Mouse (Mus musculus): Measurements from ENCODE around the gene Erc1. TPM values are rescaled to one million over a fixed set of nuclear protein-coding genes. Genes with fewer than 3 reads are reported as not detected.
"Not testable (repeated sequence)": the region's sequence is repeated elsewhere in the genome, so short reads cannot be mapped to it uniquely, and the experiment has no call there.

Gene Erc1
- polyA plus RNA-seq, 1 experiment from 2014 or later, result 65.3 TPM

- Histone ChIP-seq H3K36me3 (ENCODE audit: control insufficient read depth, insufficient read depth, low read length) (peaks cover 7% of the 10 kb centered on the region), H3K4me1 (ENCODE audit: control insufficient read depth, insufficient read depth, low read length) (0 out of 2 replicates have a peak, but pooled peaks cover 5% of the 10 kb centered on the region), H3K27ac (replicated peaks; ENCODE audit: low read depth, low read length) (no peak overlapping the region), H3K4me2 (ENCODE audit: low read length) (no peak overlapping the region), H3K9ac (replicated peaks; ENCODE audit: low read length) (no peak overlapping the region), H3K27me3 (ENCODE audit: control insufficient read depth, insufficient read depth, low read length) (no peaks in the 10 kb centered on the region), H3K9me3 (ENCODE audit: control insufficient read depth, low read length) (no peaks in the 10 kb centered on the region), H3K4me3 (replicated peaks; ENCODE audit: low read depth, low read length) (no peak overlapping the region)
- no peak for ATAC-seq (ENCODE audit: low FRiP score, low TSS enrichment)
- DNase-seq, result no peak
- 96% methylated on average over 1 of the region's 1 CpGs for WGBS
These were observed 26.8 kb downstream of the Erc1 start for GRCm38 (mm10) chr6:119821158-119821557.

- H3K27ac ChIP-seq (replicated peaks; ENCODE audit: low read depth, low read length), result no peak overlapping the region
These were observed 29.4 kb downstream of the Erc1 start for GRCm38 (mm10) chr6:119818541-119818940.

GRCm38 (mm10) chr6:119815426-119815825 is 32.5 kb downstream of the Erc1 start:
- H3K27me3 ChIP-seq (ENCODE audit: control insufficient read depth, insufficient read depth, low read length), result no peaks in the 10 kb centered on the region
- no peak overlapping the region for H3K27ac ChIP-seq (replicated peaks; ENCODE audit: low read depth, low read length)
- no peak for ATAC-seq (ENCODE audit: low FRiP score, low TSS enrichment)
- H3K4me2 ChIP-seq (ENCODE audit: low read length), result no peak overlapping the region
- H3K4me3 ChIP-seq (replicated peaks; ENCODE audit: low read depth, low read length), result no peak overlapping the region
- H3K9ac ChIP-seq (replicated peaks; ENCODE audit: low read length), result no peak overlapping the region
- no peaks in the 10 kb centered on the region for H3K36me3 ChIP-seq (ENCODE audit: control insufficient read depth, insufficient read depth, low read length)
- no peaks in the 10 kb centered on the region for H3K4me1 ChIP-seq (ENCODE audit: control insufficient read depth, insufficient read depth, low read length)
- no peak for DNase-seq
- 94% methylated on average over 4 of the region's 4 CpGs for WGBS
- no peaks in the 10 kb centered on the region for H3K9me3 ChIP-seq (ENCODE audit: control insufficient read depth, low read length)

More at GRCm38 (mm10) chr6:119818541-119818940, 29.4 kb downstream of the Erc1 start:
- 0 out of 2 replicates have a peak, but pooled peaks cover 5% of the 10 kb centered on the region for H3K4me1 ChIP-seq (ENCODE audit: control insufficient read depth, insufficient read depth, low read length)
- H3K9ac ChIP-seq (replicated peaks; ENCODE audit: low read length), result no peak overlapping the region
- ATAC-seq (ENCODE audit: low FRiP score, low TSS enrichment) (no peak), DNase-seq (no peak)
- no peaks in the 10 kb centered on the region for H3K27me3 ChIP-seq (ENCODE audit: control insufficient read depth, insufficient read depth, low read length)
- no peak overlapping the region for H3K4me2 ChIP-seq (ENCODE audit: low read length)
- H3K9me3 ChIP-seq (ENCODE audit: control insufficient read depth, low read length), result no peaks in the 10 kb centered on the region
- no peaks in the 10 kb centered on the region for H3K36me3 ChIP-seq (ENCODE audit: control insufficient read depth, insufficient read depth, low read length)
- H3K4me3 ChIP-seq (replicated peaks; ENCODE audit: low read depth, low read length), result no peak overlapping the region
- WGBS, result 100% methylated on average over 4 of the region's 4 CpGs

GRCm38 (mm10) chr6:119813055-119813454 is 34.9 kb downstream of the Erc1 start:
- H3K4me2 ChIP-seq (ENCODE audit: low read length); H3K4me1 ChIP-seq (ENCODE audit: control insufficient read depth, insufficient read depth, low read length); H3K27ac ChIP-seq (replicated peaks; ENCODE audit: low read depth, low read length); H3K27me3 ChIP-seq (ENCODE audit: control insufficient read depth, insufficient read depth, low read length); H3K9me3 ChIP-seq (ENCODE audit: control insufficient read depth, low read length); ATAC-seq (ENCODE audit: low FRiP score, low TSS enrichment); H3K4me3 ChIP-seq (replicated peaks; ENCODE audit: low read depth, low read length); DNase-seq; H3K9ac ChIP-seq (replicated peaks; ENCODE audit: low read length); H3K36me3 ChIP-seq (ENCODE audit: control insufficient read depth, insufficient read depth, low read length): not testable (repeated sequence)

- no peaks in the 10 kb centered on the region for H3K4me1 ChIP-seq (ENCODE audit: control insufficient read depth, insufficient read depth, low read length)
- H3K4me3 ChIP-seq (replicated peaks; ENCODE audit: low read depth, low read length), result no peak overlapping the region
- DNase-seq, result no peak
- ATAC-seq (ENCODE audit: low FRiP score, low TSS enrichment), result no peak
- no peak overlapping the region for H3K27ac ChIP-seq (replicated peaks; ENCODE audit: low read depth, low read length)
- H3K4me2 ChIP-seq (ENCODE audit: low read length), result no peak overlapping the region
- no peaks in the 10 kb centered on the region for H3K27me3 ChIP-seq (ENCODE audit: control insufficient read depth, insufficient read depth, low read length)
- H3K36me3 ChIP-seq (ENCODE audit: control insufficient read depth, insufficient read depth, low read length), result no peaks in the 10 kb centered on the region
- H3K9ac ChIP-seq (replicated peaks; ENCODE audit: low read length), result no peak overlapping the region
- H3K9me3 ChIP-seq (ENCODE audit: control insufficient read depth, low read length), result no peaks in the 10 kb centered on the region
- WGBS, result 91% methylated on average over 2 of the region's 2 CpGs
These were observed 39.1 kb downstream of the Erc1 start for GRCm38 (mm10) chr6:119808726-119809505.

GRCm38 (mm10) chr6:119803239-119803638 is 44.7 kb downstream of the Erc1 start:
- H3K9ac ChIP-seq (replicated peaks; ENCODE audit: low read length), result no peak overlapping the region
- WGBS, result 68% methylated on average over 2 of the region's 2 CpGs
- ATAC-seq (ENCODE audit: low FRiP score, low TSS enrichment), result no peak
- H3K9me3 ChIP-seq (ENCODE audit: control insufficient read depth, low read length), result no peaks in the 10 kb centered on the region
- no peak overlapping the region for H3K4me2 ChIP-seq (ENCODE audit: low read length)
- no peak overlapping the region for H3K4me3 ChIP-seq (replicated peaks; ENCODE audit: low read depth, low read length)
- no peak for DNase-seq
- no peaks in the 10 kb centered on the region for H3K4me1 ChIP-seq (ENCODE audit: control insufficient read depth, insufficient read depth, low read length)
- no peaks in the 10 kb centered on the region for H3K27me3 ChIP-seq (ENCODE audit: control insufficient read depth, insufficient read depth, low read length)
- H3K36me3 ChIP-seq (ENCODE audit: control insufficient read depth, insufficient read depth, low read length), result no peaks in the 10 kb centered on the region
- H3K27ac ChIP-seq (replicated peaks; ENCODE audit: low read depth, low read length), result no peak overlapping the region

- no peak for DNase-seq
- no peak for ATAC-seq (ENCODE audit: low FRiP score, low TSS enrichment)
- peaks cover 8% of the 10 kb centered on the region; the same call in 1 of the 2 replicates for H3K36me3 ChIP-seq (ENCODE audit: control insufficient read depth, insufficient read depth, low read length)
- H3K9ac ChIP-seq (replicated peaks; ENCODE audit: low read length), result no peak overlapping the region
- WGBS, result 91% methylated on average over 12 of the region's 12 CpGs
- no peak overlapping the region for H3K27ac ChIP-seq (replicated peaks; ENCODE audit: low read depth, low read length)
- no peaks in the 10 kb centered on the region for H3K27me3 ChIP-seq (ENCODE audit: control insufficient read depth, insufficient read depth, low read length)
- H3K4me3 ChIP-seq (replicated peaks; ENCODE audit: low read depth, low read length), result no peak overlapping the region
- no peak overlapping the region for H3K4me2 ChIP-seq (ENCODE audit: low read length)
- H3K4me1 ChIP-seq (ENCODE audit: control insufficient read depth, insufficient read depth, low read length), result no peaks in the 10 kb centered on the region
- no peaks in the 10 kb centered on the region for H3K9me3 ChIP-seq (ENCODE audit: control insufficient read depth, low read length)
These were observed 51.0 kb downstream of the Erc1 start for GRCm38 (mm10) chr6:119796911-119797486.

- 89% methylated on average over 5 of the region's 5 CpGs for WGBS
- Histone ChIP-seq H3K9ac (replicated peaks; ENCODE audit: low read length) (no peak overlapping the region), H3K9me3 (ENCODE audit: control insufficient read depth, low read length) (no peaks in the 10 kb centered on the region), H3K4me1 (ENCODE audit: control insufficient read depth, insufficient read depth, low read length) (no peaks in the 10 kb centered on the region), H3K4me2 (ENCODE audit: low read length) (no peak overlapping the region), H3K36me3 (ENCODE audit: control insufficient read depth, insufficient read depth, low read length) (peaks cover 8% of the 10 kb centered on the region; the same call in 1 of the 2 replicates), H3K4me3 (replicated peaks; ENCODE audit: low read depth, low read length) (no peak overlapping the region), H3K27me3 (ENCODE audit: control insufficient read depth, insufficient read depth, low read length) (no peaks in the 10 kb centered on the region), H3K27ac (replicated peaks; ENCODE audit: low read depth, low read length) (no peak overlapping the region)
- ATAC-seq (ENCODE audit: low FRiP score, low TSS enrichment) (no peak), DNase-seq (no peak)
These were observed 51.7 kb downstream of the Erc1 start for GRCm38 (mm10) chr6:119796291-119796690.

GRCm38 (mm10) chr6:119792562-119792961 is 55.4 kb downstream of the Erc1 start:
- peaks cover 8% of the 10 kb centered on the region; the same call in 1 of the 2 replicates for H3K36me3 ChIP-seq (ENCODE audit: control insufficient read depth, insufficient read depth, low read length)
- no peak for ATAC-seq (ENCODE audit: low FRiP score, low TSS enrichment)

More at GRCm38 (mm10) chr6:119792562-119792961, 55.4 kb downstream of the Erc1 start:
- 47% methylated on average over 2 of the region's 2 CpGs for WGBS
- Histone ChIP-seq H3K4me1 (ENCODE audit: control insufficient read depth, insufficient read depth, low read length) (no peaks in the 10 kb centered on the region), H3K27me3 (ENCODE audit: control insufficient read depth, insufficient read depth, low read length) (no peaks in the 10 kb centered on the region), H3K27ac (replicated peaks; ENCODE audit: low read depth, low read length) (no peak overlapping the region), H3K4me3 (replicated peaks; ENCODE audit: low read depth, low read length) (no peak overlapping the region), H3K9ac (replicated peaks; ENCODE audit: low read length) (no peak overlapping the region), H3K9me3 (ENCODE audit: control insufficient read depth, low read length) (no peaks in the 10 kb centered on the region), H3K4me2 (ENCODE audit: low read length) (no peak overlapping the region)
- peak; percentile 80 for DNase-seq

Data from midbrain, embryonic 14.5 days (tissue).